Mouse (Mus musculus): ENCODE measurements around the gene Igfbpl1. TPM values are rescaled to one million over a fixed set of nuclear protein-coding genes. Genes with fewer than 3 reads are reported as not detected.
A peak's percentile ranks its signal among the peaks of the same experiment; 100 is the strongest.

The Igfbpl1 gene
- polyA plus RNA-seq, 1 experiment from 2014 or later = 1.3 TPM

GRCm38 (mm10) chr4:45769791-45770637, 56.7 kb downstream of the Igfbpl1 start:
- Histone ChIP-seq H3K27ac (ENCODE audit: low read depth) (no peak overlapping the region), H3K36me3 (ENCODE audit: control insufficient read depth, insufficient read depth, low read length) (no peaks in the 10 kb centered on the region), H3K4me3 (ENCODE audit: low read depth, low read length) (no peak overlapping the region), H3K4me1 (replicated peaks; ENCODE audit: control insufficient read depth, insufficient read depth, low read length) (peaks cover 32% of the 10 kb centered on the region), H3K4me2 (ENCODE audit: low read length) (no peak overlapping the region), H3K27me3 (replicated peaks; ENCODE audit: control insufficient read depth, insufficient read depth, low read length) (peaks cover 6% of the 10 kb centered on the region; the same call in 1 of the 2 replicates), H3K9me3 (ENCODE audit: control insufficient read depth, low read length) (no peaks in the 10 kb centered on the region), H3K9ac (ENCODE audit: low read length) (no peak overlapping the region)
- WGBS = 40% methylated on average over 10 of the region's 10 CpGs
- no peak for DNase-seq (ENCODE audit: low spot score)
- ATAC-seq (replicated peaks; ENCODE audit: low FRiP score, low TSS enrichment, low read depth) = no peak

GRCm38 (mm10) chr4:45769141-45769540, 57.6 kb downstream of the Igfbpl1 start:
- Histone ChIP-seq H3K9me3 (ENCODE audit: control insufficient read depth, low read length) (no peaks in the 10 kb centered on the region), H3K4me3 (ENCODE audit: low read depth, low read length) (no peak overlapping the region), H3K4me2 (ENCODE audit: low read length) (no peak overlapping the region), H3K36me3 (ENCODE audit: control insufficient read depth, insufficient read depth, low read length) (no peaks in the 10 kb centered on the region), H3K27ac (ENCODE audit: low read depth) (no peak overlapping the region; the same call in 1 of the 2 replicates), H3K27me3 (replicated peaks; ENCODE audit: control insufficient read depth, insufficient read depth, low read length) (peaks cover 15% of the 10 kb centered on the region; the same call in 1 of the 2 replicates), H3K9ac (ENCODE audit: low read length) (no peak overlapping the region), H3K4me1 (replicated peaks; ENCODE audit: control insufficient read depth, insufficient read depth, low read length) (peaks cover 37% of the 10 kb centered on the region)
- WGBS = 63% methylated on average over 10 of the region's 10 CpGs
- DNase-seq (ENCODE audit: low spot score) (no peak), ATAC-seq (replicated peaks; ENCODE audit: low FRiP score, low TSS enrichment, low read depth) (no peak)

- DNase-seq (ENCODE audit: low spot score) (no peak), ATAC-seq (replicated peaks; ENCODE audit: low FRiP score, low TSS enrichment, low read depth) (peak; percentile 71)
- 14% methylated on average over 11 of the region's 11 CpGs for WGBS
- Histone ChIP-seq H3K4me3 (ENCODE audit: low read depth, low read length) (no peak overlapping the region), H3K9ac (ENCODE audit: low read length) (no peak overlapping the region), H3K4me1 (replicated peaks; ENCODE audit: control insufficient read depth, insufficient read depth, low read length) (peaks cover 48% of the 10 kb centered on the region), H3K27me3 (replicated peaks; ENCODE audit: control insufficient read depth, insufficient read depth, low read length) (peaks cover 16% of the 10 kb centered on the region; the same call in 1 of the 2 replicates), H3K9me3 (ENCODE audit: control insufficient read depth, low read length) (no peaks in the 10 kb centered on the region), H3K27ac (ENCODE audit: low read depth) (peak overlapping the region; percentile 38; the same call in 1 of the 2 replicates), H3K36me3 (ENCODE audit: control insufficient read depth, insufficient read depth, low read length) (no peaks in the 10 kb centered on the region), H3K4me2 (ENCODE audit: low read length) (peak overlapping the region; percentile 11; the same call in 1 of the 2 replicates)
Measured at GRCm38 (mm10) chr4:45767891-45768558, 58.7 kb downstream of the Igfbpl1 start.

- H3K4me2 ChIP-seq (ENCODE audit: low read length) = no peak overlapping the region
- no peak overlapping the region for H3K4me3 ChIP-seq (ENCODE audit: low read depth, low read length)
- H3K27ac ChIP-seq (ENCODE audit: low read depth) = no peak overlapping the region
- WGBS = 79% methylated on average over 7 of the region's 7 CpGs
- H3K9me3 ChIP-seq (ENCODE audit: control insufficient read depth, low read length) = no peaks in the 10 kb centered on the region
- DNase-seq (ENCODE audit: low spot score) = no peak
- no peak for ATAC-seq (replicated peaks; ENCODE audit: low FRiP score, low TSS enrichment, low read depth)
- no peaks in the 10 kb centered on the region for H3K36me3 ChIP-seq (ENCODE audit: control insufficient read depth, insufficient read depth, low read length)
- H3K4me1 ChIP-seq (replicated peaks; ENCODE audit: control insufficient read depth, insufficient read depth, low read length) = peaks cover 46% of the 10 kb centered on the region
- H3K27me3 ChIP-seq (replicated peaks; ENCODE audit: control insufficient read depth, insufficient read depth, low read length) = peaks cover 16% of the 10 kb centered on the region; the same call in 1 of the 2 replicates
- H3K9ac ChIP-seq (ENCODE audit: low read length) = no peak overlapping the region
Measured at GRCm38 (mm10) chr4:45766774-45767173, 59.9 kb downstream of the Igfbpl1 start.

GRCm38 (mm10) chr4:45765565-45766201, 61.0 kb downstream of the Igfbpl1 start:
- Histone ChIP-seq H3K4me3 (ENCODE audit: low read depth, low read length) (no peak overlapping the region), H3K27ac (ENCODE audit: low read depth) (no peak overlapping the region), H3K4me1 (replicated peaks; ENCODE audit: control insufficient read depth, insufficient read depth, low read length) (peaks cover 42% of the 10 kb centered on the region), H3K9me3 (ENCODE audit: control insufficient read depth, low read length) (no peaks in the 10 kb centered on the region), H3K9ac (ENCODE audit: low read length) (no peak overlapping the region; the same call in 1 of the 2 replicates), H3K27me3 (replicated peaks; ENCODE audit: control insufficient read depth, insufficient read depth, low read length) (peaks cover 16% of the 10 kb centered on the region; the same call in 1 of the 2 replicates), H3K36me3 (ENCODE audit: control insufficient read depth, insufficient read depth, low read length) (no peaks in the 10 kb centered on the region), H3K4me2 (ENCODE audit: low read length) (peak overlapping the region; percentile 24)
- ATAC-seq (replicated peaks; ENCODE audit: low FRiP score, low TSS enrichment, low read depth) (no peak), DNase-seq (ENCODE audit: low spot score) (no peak)
- WGBS = 7% methylated on average over 17 of the region's 18 CpGs

- H3K27me3 ChIP-seq (replicated peaks; ENCODE audit: control insufficient read depth, insufficient read depth, low read length) = peaks cover 16% of the 10 kb centered on the region; the same call in 1 of the 2 replicates
- ATAC-seq (replicated peaks; ENCODE audit: low FRiP score, low TSS enrichment, low read depth) (no peak), DNase-seq (ENCODE audit: low spot score) (no peak)
- no peak overlapping the region for H3K27ac ChIP-seq (ENCODE audit: low read depth)
- 11% methylated on average over 16 of the region's 16 CpGs for WGBS
- H3K4me2 ChIP-seq (ENCODE audit: low read length) = peak overlapping the region; percentile 24
- peaks cover 42% of the 10 kb centered on the region for H3K4me1 ChIP-seq (replicated peaks; ENCODE audit: control insufficient read depth, insufficient read depth, low read length)
- no peaks in the 10 kb centered on the region for H3K9me3 ChIP-seq (ENCODE audit: control insufficient read depth, low read length)
- no peak overlapping the region for H3K4me3 ChIP-seq (ENCODE audit: low read depth, low read length)
- H3K9ac ChIP-seq (ENCODE audit: low read length) = no peak overlapping the region; the same call in 1 of the 2 replicates
- H3K36me3 ChIP-seq (ENCODE audit: control insufficient read depth, insufficient read depth, low read length) = no peaks in the 10 kb centered on the region
Measured at GRCm38 (mm10) chr4:45765121-45765564, 61.6 kb downstream of the Igfbpl1 start.

- ATAC-seq (replicated peaks; ENCODE audit: low FRiP score, low TSS enrichment, low read depth) (no peak), DNase-seq (ENCODE audit: low spot score) (no peak)
- H3K9me3 ChIP-seq (ENCODE audit: control insufficient read depth, low read length) = no peaks in the 10 kb centered on the region
- H3K9ac ChIP-seq (ENCODE audit: low read length) = no peak overlapping the region
- peaks cover 42% of the 10 kb centered on the region for H3K4me1 ChIP-seq (replicated peaks; ENCODE audit: control insufficient read depth, insufficient read depth, low read length)
- peak overlapping the region; percentile 23 for H3K4me2 ChIP-seq (ENCODE audit: low read length)
- no peaks in the 10 kb centered on the region for H3K36me3 ChIP-seq (ENCODE audit: control insufficient read depth, insufficient read depth, low read length)
- H3K4me3 ChIP-seq (ENCODE audit: low read depth, low read length) = no peak overlapping the region
- no peak overlapping the region for H3K27ac ChIP-seq (ENCODE audit: low read depth)
- peaks cover 16% of the 10 kb centered on the region; the same call in 1 of the 2 replicates for H3K27me3 ChIP-seq (replicated peaks; ENCODE audit: control insufficient read depth, insufficient read depth, low read length)
- WGBS = 17% methylated on average over 10 of the region's 10 CpGs
Measured at GRCm38 (mm10) chr4:45764141-45764494, 62.6 kb downstream of the Igfbpl1 start.

All from intestine, embryonic 14.5 days (tissue).